Mouse (Mus musculus) lung, adult 18-20 months (tissue): ENCODE data around the gene Hist1h2ap.
"Not testable (repeated sequence)": the region's sequence is repeated elsewhere in the genome, so short reads cannot be mapped to it uniquely, and the experiment has no call there.

Source experiments
- DNase-seq, 2 experiments: peaks; one replicate each; pipeline ENCODE4 v3.0.0; 2022; ENCODE audit warnings: mixed read lengths in 2 of 2

Hist1h2ap gene

DNA sequence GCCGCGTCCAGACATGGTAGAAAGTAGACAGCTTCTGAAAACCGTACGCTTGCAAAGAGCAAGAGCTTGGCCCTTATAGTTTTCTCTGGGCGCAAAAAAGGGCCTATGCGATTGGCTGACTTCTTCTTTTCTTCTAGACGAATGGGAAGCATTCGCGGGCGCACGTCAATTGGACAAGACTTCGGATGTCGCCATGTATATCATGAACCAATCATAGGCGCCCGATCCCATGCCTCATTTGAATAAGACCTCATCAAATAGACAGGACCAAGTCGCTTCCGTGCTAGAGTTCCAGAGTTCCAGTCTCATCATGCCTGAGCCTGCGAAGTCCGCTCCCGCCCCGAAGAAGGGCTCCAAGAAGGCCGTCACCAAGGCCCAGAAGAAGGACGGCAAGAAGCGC is at the start of gene Hist1h2ap, which contains the start of gene Hist1h2br:
Gene Hist1h2ap (minus strand): TSS at position 47 of the 400 bp plus-strand sequence.
Gene Hist1h2br (plus strand): TSS at position 283 of the 400 bp plus-strand sequence.
- not testable (repeated sequence) for DNase-seq

DNA sequence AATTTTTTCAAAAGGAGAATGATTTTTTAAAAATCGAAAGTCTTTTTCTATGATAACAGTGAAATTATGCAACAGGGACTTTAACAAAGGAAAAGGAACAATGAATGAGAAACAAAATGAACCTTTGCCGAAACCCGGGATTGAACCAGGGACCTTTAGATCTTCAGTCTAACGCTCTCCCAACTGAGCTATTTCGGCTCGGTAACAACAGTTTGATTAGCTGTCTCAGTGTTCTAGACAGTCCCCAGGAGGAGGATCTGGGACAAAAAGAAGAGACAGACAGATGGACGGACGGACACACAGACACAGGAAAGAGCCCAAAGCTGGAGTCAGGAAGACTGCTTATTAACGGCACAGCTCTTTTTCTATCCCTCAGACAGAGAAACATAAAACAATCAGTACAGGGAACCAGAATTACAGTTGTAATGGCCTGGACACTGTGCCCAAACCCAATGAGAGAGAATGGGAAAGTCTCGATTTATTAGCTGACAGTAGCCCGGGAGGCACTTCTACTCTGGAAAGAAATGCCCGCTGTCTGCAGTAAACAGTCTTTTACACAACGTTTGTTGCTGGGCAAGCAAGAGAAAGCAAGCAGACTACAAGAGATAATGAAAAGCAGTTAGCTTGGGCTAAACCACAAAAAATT is 49.6 kb upstream of the Hist1h2ap start:
- peak in 1 of 2 experiments; percentile 9 for DNase-seq

- DNase-seq = no peak
Measured at GRCm38 (mm10) chr13:21881878-21882669, 48.8 kb upstream of the Hist1h2ap start.

DNA sequence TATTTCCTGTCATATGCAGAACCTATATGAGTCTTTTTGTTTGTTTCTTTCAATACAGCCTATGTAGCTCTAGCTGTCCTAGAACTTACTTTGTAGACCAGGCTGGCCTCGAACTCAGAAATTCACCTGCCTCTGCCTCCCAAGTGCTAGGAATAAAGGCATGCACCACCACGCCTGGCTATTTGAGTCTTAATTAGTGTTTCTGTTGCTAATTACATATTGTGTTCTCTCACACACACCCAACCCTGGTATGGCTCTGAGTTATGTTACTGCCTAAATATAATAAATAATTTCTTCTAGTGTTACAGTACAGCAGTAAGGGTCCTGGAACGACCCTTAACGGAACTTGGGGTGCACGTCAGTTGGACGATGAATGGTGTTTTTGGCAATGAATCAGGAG is 47.4 kb upstream of the Hist1h2ap start:
- no peak for DNase-seq

DNA sequence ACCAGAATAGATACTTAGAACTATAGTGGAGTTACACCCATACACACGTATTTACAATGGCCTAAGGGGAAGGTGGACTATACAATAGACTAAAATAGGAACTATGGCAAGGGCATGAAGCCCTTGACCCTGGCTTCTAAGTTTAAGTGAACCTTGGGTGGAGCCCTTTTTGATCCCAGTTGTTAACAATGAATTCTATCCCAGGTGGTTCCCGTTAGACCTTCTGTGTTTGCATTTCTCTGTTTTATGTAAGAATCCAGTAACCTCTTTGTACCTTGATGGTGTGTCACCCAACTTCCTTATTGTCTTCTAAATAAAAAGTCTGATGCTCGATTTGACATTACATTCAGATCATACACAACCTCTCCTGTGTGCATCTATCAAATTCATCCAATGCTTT is 32.2 kb upstream of the Hist1h2ap start:
- DNase-seq = not testable (repeated sequence)

DNA sequence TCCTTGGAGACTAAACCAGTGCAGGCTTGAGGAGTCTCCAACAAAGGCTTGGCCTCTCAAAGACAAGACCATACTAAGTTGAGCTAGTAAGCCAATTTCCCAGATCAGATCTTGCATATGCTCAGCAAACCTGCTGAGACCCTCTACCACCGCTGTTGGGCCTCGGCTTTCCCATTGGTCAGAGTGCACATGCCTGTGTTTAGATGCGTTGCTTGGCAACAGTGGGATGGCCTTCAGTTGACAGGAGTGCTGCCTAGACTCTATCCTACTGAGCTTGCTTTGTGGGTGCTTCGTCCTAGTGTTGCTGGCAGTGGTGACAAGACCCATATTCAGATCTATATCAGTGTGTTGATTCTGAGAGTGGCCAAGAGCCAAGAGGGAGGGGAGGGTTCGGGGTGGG is 28.3 kb upstream of the Hist1h2ap start:
- no peak for DNase-seq

DNA sequence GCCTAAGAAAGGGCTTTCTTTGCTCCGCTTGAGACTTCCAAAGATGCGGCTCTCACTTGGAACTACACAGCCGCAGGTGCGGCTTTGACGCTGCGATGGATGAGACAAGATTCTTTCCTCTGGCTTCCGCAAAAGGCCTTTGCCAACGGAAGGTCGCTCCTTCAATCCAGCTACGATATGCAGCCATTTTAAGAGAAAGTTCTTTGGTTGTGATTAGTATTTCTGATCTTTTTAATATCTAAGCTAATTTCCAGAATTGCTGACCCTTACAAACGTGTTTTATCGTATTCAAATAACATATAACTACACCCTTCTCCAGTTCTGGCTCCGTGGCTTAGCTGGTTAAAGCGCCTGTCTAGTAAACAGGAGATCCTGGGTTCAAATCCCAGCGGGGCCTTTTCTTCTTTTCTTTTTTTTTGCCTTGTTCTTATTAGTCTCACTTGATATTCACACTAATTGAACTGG is 22.4 kb upstream of the Hist1h2ap start:
- peak in 1 of 2 experiments; percentile 4 for DNase-seq

DNA sequence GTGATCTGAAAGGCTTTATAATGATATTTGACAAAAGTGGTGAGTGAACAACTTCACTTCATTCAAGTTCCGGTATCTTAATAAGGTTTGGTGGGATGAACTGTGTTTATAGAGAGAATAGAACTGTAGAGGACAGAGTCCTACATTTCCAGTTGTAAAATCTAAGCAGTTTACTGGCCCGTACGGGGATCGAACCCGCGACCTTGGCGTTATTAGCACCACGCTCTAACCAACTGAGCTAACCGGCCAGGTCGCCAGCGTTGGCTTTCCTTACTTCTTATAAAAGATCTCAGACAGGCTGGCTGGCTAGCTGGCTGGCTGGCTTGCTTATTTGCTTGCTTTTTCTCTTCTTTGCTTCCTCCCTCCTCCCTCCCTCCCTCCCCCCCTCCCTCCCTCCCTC is 21.8 kb upstream of the Hist1h2ap start:
- DNase-seq = peak; percentile 61 to 62

DNA sequence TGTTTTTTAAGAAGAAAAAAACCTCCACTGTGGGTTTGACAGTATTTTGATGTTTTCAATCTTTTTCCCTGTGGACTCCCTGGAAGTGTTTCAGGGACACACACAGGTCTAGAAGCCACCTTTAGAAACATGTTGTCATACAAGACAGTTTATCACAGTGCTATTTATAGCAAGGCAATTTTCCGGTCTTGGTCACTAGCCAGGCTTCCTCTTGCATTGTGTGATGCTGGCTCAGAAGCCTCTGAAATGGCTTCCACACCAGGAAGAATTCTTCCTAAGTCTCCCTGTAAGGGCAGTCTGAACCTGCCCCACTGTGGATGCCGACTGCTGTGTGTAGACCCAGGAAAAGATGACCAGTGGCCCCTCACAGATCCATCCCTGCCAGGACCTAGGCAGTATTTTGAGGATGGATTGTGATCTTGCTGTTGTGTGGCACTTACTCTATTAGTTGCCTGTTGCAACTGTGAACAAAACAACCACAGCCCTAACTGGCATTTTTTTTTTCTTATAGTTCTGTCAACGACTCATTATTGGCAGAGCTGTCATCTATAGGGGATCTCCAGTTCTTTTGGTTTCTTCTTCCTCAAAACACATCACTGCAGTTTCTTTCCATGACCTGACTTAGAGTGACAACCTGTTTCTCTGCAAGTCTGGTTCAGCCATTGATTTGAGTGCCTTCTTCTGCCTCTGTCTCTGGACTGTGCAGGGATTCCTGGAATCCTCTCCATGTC is 19.1 kb upstream of the Hist1h2ap start:
- no peak for DNase-seq

DNA sequence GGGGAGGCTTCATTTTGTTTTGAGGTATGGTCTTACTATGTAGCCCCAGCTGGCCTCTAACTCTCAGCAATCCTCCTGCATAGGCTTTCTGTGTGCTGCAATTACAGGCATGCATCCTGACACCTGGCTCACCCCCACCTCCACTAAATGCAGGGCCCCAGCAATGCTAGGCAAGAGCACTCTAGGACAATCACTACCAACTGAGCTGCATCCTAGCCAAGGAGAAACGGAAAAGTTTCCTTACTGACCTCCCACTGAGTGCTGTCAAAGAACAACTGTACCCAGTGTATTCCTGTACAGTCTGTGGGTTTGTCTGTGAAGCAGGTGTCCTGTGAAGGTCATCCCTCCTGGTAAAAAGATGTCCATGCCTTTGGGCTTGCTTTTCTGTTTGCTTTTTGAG is 17.4 kb upstream of the Hist1h2ap start:
- not testable (repeated sequence) for DNase-seq

DNA sequence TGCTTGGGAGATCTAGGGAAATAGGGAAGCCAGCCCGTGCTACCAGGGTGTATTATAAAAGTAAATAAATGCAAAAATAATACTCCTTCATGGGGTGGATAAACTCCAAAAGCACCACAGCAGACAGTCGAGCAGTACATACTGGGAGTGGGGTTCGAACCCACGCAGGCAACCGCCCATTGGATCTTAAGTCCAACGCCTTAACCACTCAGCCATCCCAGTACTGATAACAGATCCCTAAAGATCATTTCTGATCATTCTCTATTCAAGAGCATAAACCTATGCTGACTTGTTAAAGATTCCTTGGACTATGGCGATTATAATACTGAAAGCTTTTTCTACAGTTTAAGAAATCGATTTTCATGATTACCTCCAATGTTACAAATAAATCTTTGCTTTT is 14.6 kb upstream of the Hist1h2ap start:
- no peak for DNase-seq

DNA sequence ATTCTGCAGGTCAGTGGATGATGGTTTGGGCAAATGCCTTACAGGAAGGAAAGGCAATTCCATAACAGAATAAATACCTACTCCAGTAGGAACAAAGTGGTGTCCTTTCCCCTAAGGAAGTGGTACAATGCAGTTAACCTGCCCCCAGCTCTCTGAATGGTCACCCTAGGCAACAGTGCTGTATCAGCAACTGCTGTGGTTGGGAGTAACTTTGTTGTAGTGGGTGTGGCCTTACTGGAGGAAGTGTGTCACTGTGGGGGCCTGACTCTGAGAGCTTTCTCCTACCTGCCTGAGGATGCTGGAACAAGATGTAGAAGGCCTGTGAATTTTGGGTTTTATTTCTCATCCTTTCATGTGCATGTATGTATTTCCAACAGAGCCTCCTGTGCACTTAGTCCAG is 13.0 kb upstream of the Hist1h2ap start:
- DNase-seq = not testable (repeated sequence)

DNA sequence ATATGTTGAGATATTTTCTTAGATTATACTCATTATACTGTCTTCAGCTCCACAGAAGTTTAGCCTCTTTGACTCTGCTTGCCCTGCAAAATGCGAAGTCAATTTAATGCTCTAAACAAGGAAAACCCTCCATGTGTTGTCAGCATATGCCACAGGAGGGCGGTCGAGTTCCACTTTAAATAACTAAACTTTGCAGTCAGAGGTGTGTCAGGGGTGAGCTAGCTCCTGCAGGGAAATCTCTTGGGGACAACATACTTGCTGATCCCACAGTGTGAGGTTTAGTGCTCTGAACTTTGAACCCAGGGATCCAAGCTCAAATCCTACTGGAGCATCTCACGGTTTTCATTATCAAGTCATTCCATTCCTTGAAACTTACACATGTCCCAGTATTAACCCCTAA is 7.2 kb upstream of the Hist1h2ap start:
- not testable (repeated sequence) for DNase-seq

DNA sequence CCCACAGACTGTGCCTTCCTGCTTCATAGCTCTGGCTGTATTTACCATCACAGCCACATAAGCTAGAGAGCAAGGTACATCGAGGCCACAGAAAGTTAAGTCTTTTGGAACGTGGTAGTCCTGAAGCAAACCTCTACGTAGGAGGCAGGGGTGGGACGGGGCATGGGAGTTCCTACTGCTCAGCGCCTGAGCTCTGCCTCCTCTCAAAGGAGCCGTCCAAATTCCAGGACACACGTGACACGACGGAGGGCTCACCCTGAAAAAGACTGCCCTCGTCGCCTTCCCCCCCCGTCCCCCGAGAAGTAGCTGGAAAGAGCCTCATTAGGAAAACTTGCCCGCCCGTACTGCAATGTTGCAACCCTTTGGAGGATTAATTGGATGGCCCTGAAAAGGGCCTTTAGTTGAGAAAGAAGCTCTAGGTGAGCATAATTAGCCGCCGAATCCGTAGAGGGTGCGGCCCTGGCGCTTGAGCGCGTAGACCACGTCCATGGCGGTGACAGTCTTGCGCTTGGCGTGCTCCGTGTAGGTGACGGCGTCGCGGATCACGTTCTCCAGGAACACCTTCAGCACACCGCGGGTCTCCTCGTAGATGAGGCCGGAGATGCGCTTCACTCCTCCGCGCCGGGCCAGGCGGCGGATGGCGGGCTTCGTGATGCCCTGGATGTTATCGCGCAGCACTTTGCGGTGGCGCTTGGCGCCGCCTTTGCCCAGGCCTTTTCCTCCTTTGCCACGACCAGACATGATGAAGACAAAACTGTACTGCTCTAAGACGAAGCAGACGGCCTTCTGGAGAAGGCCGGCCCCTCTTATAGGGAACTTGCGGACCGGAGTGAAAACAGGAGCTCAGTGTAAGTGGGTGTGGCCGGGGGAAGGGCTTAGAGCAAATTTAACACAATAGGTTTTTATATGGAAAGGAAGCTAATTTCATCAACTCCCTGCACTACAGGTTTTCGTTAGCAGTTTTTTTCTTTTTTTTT is 1.6 kb downstream of the Hist1h2ap start, which contains the start of gene Hist1h4n:
Gene Hist1h4n (minus strand): TSS at position 779 of the 977 bp plus-strand sequence.
- DNase-seq = peak in 1 of 2 experiments; percentile 23

DNA sequence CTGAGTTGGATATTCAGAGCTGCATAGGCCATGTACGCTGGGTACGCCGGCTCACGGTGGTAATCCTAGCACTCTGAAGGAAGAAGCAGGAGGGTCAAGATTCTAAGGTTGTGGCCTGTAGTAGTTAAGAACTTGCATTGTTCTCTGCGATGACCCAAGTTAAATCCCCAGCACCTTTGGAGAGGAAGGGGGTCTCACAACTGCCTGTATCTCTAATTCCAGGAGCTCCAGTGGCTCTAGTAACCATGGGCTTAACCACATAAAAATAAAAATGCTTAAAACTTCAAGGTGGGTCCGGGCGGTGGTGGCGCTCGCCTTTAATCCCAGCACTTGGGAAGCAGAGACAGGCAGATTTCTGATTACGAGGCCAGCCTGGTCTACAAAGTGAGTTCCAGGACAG is 3.0 kb downstream of the Hist1h2ap start:
- no peak for DNase-seq

DNA sequence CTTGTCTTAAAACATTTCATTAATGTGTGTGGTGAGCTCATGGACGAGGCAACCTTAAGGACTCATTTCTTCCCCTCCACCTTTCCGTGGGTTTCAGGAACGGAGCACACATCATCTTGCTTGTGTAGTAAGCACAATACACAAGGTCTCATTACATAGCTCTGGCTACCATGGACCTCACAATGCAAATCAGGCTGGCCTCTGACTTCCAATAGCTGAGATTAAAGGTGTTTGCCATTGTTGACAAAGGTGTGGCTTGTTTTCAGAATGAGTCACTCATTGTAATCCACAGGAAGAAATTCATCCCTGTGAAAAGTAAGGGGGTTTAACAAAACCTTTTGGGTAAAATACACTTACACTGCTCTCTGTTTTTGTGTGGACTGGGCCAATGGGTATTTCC is 4.8 kb downstream of the Hist1h2ap start:
- no peak for DNase-seq

DNA sequence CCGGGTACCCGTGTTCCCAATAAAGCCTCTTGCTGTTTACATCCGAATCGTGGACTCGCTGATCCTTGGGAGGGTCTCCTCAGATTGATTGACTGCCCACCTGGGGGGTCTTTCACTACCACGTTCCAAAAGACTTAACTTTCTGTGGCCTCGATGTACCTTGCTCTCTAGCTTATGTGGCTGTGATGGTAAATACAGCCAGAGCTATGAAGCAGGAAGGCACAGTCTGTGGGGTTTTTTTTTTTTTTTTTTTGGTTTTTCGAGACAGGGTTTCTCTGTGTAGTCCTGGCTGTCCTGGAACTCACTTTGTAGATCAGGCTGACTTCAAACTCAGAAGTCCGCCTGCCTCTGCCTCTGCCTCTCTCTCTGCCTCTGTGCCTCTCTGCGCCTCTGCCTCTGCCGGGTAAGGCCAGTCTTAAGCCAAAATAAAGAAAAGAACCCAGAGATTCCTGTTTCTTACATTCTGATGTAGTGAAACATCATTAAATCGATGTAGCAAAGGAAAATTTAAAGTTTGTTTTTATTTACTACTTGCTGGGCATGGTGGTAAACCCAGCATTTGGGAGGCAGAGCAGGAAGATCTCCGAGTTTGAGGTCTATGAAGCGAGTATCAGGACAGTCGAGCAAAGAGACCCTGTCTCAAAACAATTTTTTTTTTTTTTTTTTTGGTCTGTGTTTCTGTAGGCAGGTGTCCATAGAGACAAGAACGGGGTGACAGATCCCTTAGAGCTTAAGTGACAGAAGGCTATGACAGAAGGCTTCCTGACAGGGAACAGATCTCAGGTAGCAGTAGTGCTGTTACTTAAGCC is 13.0 kb downstream of the Hist1h2ap start:
- DNase-seq = not testable (repeated sequence)

DNA sequence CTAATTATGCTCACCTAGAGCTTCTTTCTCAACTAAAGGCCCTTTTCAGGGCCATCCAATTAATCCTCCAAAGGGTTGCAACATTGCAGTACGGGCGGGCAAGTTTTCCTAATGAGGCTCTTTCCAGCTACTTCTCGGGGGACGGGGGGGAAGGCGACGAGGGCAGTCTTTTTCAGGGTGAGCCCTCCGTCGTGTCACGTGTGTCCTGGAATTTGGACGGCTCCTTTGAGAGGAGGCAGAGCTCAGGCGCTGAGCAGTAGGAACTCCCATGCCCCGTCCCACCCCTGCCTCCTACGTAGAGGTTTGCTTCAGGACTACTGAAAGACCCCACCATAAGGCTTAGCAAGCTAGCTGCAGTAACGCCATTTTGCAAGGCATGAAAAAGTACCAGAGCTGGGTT is 21.2 kb downstream of the Hist1h2ap start:
- DNase-seq = not testable (repeated sequence)

DNA sequence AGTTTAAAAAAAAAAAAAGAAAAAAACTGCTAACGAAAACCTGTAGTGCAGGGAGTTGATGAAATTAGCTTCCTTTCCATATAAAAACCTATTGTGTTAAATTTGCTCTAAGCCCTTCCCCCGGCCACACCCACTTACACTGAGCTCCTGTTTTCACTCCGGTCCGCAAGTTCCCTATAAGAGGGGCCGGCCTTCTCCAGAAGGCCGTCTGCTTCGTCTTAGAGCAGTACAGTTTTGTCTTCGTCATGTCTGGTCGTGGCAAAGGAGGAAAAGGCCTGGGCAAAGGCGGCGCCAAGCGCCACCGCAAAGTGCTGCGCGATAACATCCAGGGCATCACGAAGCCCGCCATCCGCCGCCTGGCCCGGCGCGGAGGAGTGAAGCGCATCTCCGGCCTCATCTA is 21.8 kb downstream of the Hist1h2ap start, which contains the start of gene Hist1h4m:
Gene Hist1h4m (plus strand): TSS at position 208 of the 400 bp plus-strand sequence.
- peak; percentile 26 to 51 for DNase-seq

GRCm38 (mm10) chr13:21811074-21811473 is 22.2 kb downstream of the Hist1h2ap start:
- not testable (repeated sequence) for DNase-seq

DNA sequence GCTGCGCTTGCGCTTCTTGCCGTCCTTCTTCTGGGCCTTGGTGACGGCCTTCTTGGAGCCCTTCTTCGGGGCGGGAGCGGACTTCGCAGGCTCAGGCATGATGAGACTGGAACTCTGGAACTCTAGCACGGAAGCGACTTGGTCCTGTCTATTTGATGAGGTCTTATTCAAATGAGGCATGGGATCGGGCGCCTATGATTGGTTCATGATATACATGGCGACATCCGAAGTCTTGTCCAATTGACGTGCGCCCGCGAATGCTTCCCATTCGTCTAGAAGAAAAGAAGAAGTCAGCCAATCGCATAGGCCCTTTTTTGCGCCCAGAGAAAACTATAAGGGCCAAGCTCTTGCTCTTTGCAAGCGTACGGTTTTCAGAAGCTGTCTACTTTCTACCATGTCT is 23.2 kb downstream of the Hist1h2ap start, which contains the start of the genes Hist1h2bq and Hist1h2ao:
Gene Hist1h2bq (minus strand): TSS at position 125 of the 400 bp plus-strand sequence.
Gene Hist1h2ao (plus strand): TSS at position 393 of the 400 bp plus-strand sequence.
- not testable (repeated sequence) for DNase-seq
